Mouse (Mus musculus) frontal cortex, postnatal 25 days (tissue): ENCODE measurements around the gene Gtpbp6.
"Not testable (repeated sequence)": the region's sequence is repeated elsewhere in the genome, so short reads cannot be mapped to it uniquely, and the experiment has no call there.

Experiments used
- DNase-seq, 2 experiments: peaks; one replicate each; pipeline ENCODE4 v3.0.0; 2022; ENCODE audit warnings: low spot score in 2 of 2

Gtpbp6 gene

DNA sequence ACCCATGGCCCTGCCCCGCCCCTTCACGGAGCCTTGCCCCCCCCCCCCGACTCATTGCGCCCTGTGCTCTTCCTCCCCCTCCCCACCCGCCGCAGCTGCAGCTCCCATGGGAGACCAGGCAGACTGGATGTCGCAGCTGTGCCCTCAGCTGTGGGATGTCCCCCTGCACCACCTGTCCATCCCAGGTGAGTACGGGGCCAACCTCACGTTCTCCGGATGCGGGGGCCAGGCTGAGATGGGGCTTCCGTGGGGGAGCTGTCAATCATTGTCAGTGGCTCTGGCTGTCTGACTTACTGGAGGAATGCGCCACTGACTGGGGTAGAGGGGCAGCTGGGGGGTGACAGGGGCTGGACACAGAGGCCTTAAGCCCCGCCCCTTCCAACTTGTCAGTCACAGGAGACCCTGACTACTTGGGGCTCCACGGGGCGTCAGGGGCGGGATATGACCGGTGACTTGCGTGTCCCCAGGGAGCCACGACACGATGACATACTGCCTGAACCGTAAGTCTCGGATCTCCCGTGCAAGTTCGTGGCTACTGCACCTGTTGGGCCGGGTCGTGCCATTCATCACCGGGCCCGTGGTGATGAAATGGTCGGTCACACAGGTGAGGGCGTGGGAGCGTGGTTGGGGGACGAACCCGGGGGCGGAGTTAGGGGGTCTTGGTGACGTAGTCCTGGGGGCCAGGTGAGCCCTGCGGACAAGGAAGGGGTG is 6.9 kb downstream of the Gtpbp6 start:
- peak; percentile 31 to 32 for DNase-seq

DNA sequence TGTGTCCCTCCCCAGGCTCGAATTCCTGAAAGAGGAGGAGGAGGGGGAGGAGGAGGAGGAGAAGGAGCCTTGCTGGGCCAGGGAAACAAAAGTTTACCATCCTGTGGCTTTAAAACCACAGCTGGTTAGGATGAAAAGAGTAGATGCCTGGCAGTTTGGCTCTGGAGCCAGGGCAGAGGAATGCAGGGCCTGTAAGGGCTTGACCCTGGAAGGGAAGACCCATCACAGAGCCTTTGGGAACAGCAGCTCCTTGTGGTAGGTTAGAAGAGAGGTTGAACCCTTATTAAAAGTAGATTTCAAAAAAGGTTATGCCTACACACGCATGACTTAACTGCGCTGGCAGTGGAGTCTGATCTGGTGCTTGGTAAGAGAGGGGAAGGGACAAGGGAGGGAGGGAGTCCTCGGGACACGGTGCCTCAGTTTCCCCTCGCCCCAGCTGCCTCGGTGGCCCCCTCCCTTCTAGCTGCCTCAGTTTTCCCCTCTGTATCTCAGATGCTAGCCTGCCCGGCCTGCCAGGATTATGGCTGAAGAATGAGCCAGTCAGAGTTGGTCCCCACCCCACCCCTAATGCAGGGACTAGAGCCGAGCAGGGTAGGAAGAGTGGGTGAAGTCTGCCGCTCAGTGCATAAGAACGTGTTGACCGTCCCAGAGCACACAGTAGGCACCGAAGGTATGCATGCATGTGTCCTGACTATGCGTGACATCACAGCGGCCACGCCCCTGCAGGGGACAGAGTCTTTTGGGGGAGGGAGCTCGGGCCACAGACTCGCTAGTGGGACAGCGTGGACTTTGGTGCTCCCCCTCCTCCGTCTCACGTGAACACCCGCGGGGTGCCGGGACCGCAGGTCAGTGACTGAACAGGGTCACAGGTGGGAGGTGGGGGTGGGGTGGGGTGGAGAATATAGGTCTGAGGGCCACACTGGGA is 8.1 kb downstream of the Gtpbp6 start, which contains the start of gene Plcxd1:
Plcxd1 (plus strand) TSS at position 314 of the 925 bp plus-strand sequence.
- no peak for DNase-seq

DNA sequence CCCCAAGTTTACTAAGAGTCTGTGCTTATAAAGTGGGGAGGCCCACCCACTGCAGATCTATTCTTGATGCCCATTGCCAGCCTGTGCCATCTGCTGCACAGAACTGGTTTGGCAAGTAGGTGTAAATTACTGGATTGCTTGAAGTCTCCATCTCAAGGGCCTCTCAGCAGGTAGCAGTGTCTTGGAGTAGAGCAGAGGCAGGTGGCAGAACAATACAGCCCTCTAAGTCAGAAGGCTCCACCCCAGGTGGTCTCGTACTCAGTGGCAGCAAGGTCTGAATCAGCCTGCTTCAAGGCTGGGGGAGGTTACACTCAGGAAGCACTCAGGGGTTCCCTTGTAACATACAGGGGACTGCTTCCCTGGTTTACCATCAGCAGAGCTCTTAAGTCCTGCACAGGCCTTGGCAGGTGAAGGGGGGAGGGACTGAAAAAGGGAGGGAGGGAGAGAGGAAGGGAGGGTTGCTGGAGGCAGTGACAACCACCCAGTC is 9.0 kb downstream of the Gtpbp6 start:
- peak in 1 of 2 experiments; percentile 22 for DNase-seq

DNA sequence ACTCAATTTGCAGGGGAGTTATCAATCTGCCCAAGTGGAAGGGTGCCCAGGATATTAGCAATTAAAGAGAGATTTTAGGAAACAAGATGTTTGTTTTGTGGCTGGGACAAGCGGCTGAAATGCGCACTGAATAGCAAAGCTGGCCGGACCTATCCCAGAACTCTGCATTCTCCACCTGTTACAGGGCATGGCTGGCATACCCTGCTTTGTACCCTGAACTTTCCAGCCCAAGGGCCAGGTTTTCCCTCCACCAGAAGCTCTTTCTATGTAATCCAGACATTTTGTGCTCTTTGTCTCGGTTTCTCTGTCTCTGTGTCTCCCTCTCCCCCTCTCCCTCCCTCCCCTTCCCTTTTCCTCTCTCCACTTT is 13.2 kb downstream of the Gtpbp6 start:
- DNase-seq = no peak

DNA sequence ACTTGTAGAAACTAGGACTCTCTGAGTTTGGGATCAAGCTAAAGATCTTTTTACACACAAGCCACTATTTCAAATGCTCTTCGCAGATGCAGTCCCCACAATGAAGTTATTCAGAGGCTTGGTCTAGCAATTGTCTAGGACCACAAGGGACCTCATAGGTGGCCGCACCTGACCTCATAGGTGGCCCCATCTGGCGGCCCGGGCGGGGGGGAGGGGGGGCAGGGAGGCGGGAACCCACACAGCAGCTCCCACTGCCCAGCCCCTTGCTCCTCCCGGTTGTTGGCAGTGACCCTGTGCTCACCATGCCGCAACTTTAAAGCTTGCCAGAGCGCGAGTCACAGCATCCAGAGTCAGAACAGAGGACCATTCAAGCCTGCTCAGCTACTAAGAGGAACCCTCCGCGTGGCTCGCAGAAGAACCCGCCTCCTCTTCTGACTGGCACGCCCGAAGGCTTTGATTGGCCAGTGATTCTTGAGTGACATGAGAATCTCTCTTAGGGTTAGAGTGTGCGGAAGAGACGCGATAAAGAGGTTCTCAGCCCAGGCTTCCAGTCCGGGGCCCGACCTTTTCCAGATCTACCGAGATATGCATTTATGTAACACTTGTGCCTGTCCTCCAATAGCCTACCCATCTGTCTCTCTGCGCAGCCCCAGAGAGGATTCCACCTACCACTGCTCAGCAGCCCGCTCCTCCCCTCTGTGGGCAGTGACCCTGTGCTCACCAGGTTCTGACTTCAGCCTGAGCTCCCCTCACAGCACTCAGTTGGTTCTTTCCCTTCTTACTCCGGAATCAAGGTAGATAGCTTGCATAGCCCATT is 13.8 kb downstream of the Gtpbp6 start, which contains the start of gene Gm35315:
Gm35315 (minus strand) TSS at position 391 of the 817 bp plus-strand sequence.
- DNase-seq = peak; percentile 74 to 76

DNA sequence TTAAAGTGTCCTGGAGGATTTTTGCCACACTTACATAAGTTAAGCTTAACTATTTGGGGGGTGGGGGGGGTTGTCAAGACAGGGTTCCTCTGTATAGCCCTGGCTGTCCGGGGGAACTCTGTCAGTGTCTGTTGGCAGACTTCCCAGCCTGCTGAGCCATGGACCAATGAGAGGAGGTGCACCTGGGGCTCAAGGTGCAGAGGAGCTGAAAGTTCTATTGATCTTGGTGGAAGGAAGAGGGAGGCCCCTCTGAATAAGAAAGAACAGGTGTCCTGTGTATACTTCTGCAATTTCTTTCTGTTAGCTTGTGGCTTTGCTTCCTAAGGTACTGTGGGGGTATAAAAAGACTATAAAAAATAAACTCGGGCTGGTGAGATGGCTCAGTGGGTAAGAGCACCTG is 16.5 kb downstream of the Gtpbp6 start:
- DNase-seq = no peak

DNA sequence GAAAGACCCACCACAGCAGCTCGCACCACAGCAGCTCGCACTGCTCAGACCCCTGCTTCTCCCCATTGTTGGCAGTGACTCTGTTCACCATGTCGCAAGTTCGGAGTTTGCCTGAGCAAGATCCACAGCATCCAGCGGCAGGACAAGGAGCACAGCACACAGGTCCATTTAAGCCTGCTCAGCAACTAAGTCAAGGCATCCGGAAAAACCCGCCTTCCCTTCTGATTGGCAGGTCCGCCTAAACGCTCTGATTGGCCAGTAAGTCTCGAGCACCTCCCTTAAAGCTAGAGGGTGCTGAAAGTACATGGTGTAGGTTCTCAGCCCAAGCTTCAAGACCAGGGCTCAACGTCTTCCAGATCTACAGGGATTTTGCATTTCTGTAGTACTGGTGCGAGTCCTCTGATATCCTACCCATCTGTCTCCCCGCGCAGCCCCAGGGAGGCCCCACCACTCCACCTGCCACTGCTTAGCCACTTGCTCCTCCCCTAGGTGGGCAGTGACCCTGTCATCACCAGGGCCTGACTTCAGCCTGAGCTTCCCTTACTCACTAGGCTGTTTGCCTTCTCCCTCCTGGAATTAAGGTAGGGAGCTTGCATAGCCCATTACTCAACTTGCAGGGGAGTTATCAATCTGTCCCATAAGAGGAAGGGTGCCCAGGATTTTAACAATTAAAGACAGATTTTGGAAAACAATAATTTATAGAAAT is 21.7 kb downstream of the Gtpbp6 start:
- no peak for DNase-seq

DNA sequence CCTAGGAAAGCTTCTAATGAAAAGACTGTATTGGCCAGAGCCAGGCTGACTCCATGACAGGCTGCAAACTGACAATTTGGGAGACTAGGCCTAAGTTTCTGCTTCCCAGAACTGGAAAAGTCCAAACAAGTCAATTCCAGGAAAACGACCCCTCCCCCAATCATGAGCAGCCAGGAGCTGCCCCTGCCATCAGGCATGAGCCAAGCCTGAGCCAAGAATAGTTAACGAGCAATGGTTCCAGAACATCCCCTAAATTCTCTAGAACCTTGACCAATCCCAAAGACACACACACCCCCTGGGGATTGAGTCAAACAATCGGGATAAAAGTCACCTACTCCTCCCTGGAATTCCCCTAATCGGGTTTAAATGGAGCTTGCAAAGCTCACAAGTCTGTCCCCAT is 25.0 kb downstream of the Gtpbp6 start:
- DNase-seq = no peak

DNA sequence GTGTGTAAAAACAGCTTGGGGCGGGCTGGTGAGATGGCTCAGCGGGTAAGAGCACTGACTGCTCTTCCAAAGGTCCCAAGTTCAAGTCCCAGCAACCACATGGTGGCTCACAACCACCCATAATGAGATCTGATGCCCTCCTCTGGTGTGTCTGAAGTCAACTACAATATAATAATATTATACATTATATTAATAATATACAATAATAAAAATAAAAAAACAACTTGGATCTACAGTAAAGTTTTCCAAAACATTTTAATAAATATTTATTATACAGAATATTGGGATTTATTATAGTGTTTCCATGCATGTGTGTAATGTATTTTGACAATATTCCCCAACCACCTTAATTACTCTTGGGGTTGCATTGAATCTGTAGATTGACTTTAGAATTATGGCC is 35.6 kb downstream of the Gtpbp6 start, which contains the start of gene Gm17655:
Gm17655 (minus strand) TSS at position 101 of the 400 bp plus-strand sequence.
- not testable (repeated sequence) for DNase-seq

DNA sequence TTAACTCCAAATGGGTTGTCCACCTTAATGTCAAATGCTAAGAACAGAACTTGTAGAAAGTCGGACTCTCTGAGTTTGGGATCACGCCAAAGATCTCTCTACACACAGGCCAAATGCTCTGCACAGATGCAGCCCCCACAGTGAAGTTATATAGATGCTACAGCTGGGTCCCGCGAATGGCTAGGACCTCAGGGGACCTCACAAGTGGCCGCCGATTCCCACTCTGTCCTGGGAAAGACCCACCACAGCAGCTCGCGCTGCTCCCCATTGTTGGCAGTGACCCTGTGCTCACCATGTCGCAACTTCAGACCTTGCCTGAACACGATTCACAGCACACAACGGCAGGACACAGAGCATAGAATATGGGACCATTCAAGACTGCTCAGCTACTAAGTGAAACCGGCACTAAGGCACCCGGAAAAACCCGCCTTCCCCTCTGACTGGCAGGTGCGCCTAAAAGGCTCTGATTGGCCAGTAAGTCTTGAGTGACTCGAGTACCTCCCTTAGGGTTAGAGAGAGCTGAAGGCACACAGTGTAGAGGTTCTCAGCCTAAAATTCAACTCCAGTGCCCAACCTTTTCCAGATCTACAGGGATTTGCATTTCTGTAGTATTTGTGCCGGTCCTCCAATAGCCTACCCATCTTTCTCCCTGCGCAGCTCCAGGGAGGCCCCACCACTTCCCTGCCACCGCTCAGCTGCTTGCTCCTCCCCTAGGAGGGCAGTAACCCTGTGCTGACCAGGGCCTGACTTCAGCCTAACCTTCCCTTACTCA is 50.2 kb downstream of the Gtpbp6 start:
- peak; percentile 65 to 73 for DNase-seq
